Mouse (Mus musculus) brain, adult 2 months (tissue): ENCODE measurements at regions not wholly inside any gene's neighbourhood (a gene's known extent, or its start where the extent isn't known, plus 50 kb on each side); places are given as distances from the start of the nearest gene placed in this dataset.

Experiments used
- DNase-seq: peaks from one replicate; pipeline ENCODE4 v3.0.0; 2011; ENCODE audit warnings: low read depth, low spot score

DNA sequence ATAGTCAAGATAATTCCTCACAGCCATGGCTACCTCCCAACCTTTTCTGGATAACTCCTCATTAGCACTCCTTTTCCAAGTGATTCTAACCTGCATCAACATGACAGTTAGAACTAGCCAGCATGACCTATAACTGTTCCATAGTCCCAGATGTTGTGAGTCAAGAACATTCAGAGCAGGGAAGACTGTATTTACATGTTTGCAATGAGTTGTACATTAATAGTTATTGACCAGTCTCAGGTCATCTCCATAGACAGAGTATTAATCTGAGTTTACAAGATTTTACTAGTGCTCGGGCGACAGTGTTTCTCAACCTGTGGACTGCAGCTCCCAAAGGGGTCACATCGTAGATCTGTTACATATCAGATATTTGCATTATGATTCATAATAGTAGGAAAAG lies 1515.3 kb downstream of the Slc22a22 start:
- no peak for DNase-seq
